Mouse (Mus musculus) bone marrow, adult 2 months (tissue): Measurements from ENCODE around the gene Chil1.

Source experiments
- CTCF ChIP-seq: fragments of 200-500 bp; IDR thresholded peaks from 2 replicates; pipeline ENCODE4 v1.5.1; 2011; ENCODE audit warnings: low read length, control low read depth; ENCODE audit not compliant: control insufficient read depth, insufficient read depth
- POLR2A ChIP-seq: fragments of 200-500 bp; IDR thresholded peaks from 2 replicates; pipeline ENCODE4 v1.6.1; 2011; ENCODE audit warnings: low read depth, mild to moderate bottlenecking, control low read depth, low read length, borderline replicate concordance; ENCODE audit not compliant: control insufficient read depth

DNA sequence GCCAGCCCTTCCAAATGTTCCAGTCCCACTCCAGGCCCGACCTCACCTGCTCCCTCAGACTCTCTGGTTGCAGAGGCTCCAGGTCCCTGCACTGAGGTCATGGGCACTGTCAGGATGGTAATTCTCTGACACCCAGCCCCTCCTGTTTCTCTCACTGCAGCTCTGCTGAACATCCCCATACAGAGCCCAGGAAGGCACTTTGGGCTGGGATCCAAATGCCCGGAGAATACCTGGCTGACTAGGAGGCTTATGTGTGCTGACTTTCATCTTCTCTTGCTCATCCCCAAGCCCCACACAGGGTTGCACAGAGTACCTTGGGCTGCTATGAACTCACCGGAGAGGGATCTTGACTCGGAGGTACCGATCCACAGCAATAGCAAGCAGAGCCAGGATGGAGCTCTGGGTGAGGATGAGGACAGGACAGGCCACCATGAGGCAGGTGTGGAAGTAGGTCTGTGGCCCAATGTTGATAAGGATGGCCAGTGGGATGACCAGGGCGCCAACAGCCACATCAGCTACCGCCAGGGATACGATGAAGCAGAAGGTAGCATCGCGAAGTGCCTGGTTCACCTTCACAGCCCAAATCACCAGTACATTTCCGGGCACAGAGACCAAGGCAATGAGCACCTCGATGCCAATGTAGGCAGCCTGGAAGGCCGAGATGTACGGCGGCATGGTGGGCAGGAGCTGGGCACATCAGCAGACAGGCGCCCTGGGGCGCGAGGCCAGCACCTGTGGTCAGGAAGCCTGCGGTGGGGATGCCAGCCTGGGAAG lies 51.9 kb downstream of the Chil1 start:
- no peak for TF ChIP-seq CTCF
- no peak for TF ChIP-seq POLR2A
